Mouse (Mus musculus) midbrain, embryonic 12.5 days (tissue): Measurements from ENCODE around the gene Ttc9b. TPM values are rescaled to one million over a fixed set of nuclear protein-coding genes. Genes with fewer than 3 reads are reported as not detected.

Experiments used
- ATAC-seq: fragments of 200-750 bp; cut with Nextera tagmentation; 2 replicates; pipeline ENCODE4 v1.8.0; 2017; ENCODE audit warnings: low read depth, moderate TSS enrichment, moderate library complexity; ENCODE audit not compliant: low FRiP score
- H3K27ac ChIP-seq: fragments of 300-500 bp; sonication (generic); replicated peaks from 2 replicates; pipeline ENCODE4 v1.5.1; 2016; ENCODE audit warnings: mild to moderate bottlenecking
- H3K27me3 ChIP-seq: fragments of 300-500 bp; sonication (generic); 2 replicates; pipeline ENCODE4 v1.6.1; 2016; ENCODE audit warnings: mild to moderate bottlenecking
- H3K36me3 ChIP-seq: fragments of 300-500 bp; sonication (generic); 2 replicates; pipeline ENCODE4 v1.6.1; 2016
- H3K4me1 ChIP-seq: fragments of 300-500 bp; sonication (generic); 2 replicates; pipeline ENCODE4 v1.6.1; 2016
- H3K4me2 ChIP-seq: fragments of 300-500 bp; sonication (generic); replicated peaks from 2 replicates; pipeline ENCODE4 v1.6.1; 2016; ENCODE audit warnings: mild to moderate bottlenecking, moderate library complexity
- H3K4me3 ChIP-seq: fragments of 300-500 bp; sonication (generic); 2 replicates; pipeline ENCODE4 v1.5.1; 2016; ENCODE audit warnings: mild to moderate bottlenecking
- H3K9ac ChIP-seq: fragments of 300-500 bp; sonication (generic); replicated peaks from 2 replicates; pipeline ENCODE4 v1.6.1; 2016; ENCODE audit warnings: mild to moderate bottlenecking, moderate library complexity
- H3K9me3 ChIP-seq: fragments of 300-500 bp; sonication (generic); 2 replicates; pipeline ENCODE4 v1.6.1; 2016; ENCODE audit warnings: mild to moderate bottlenecking
- WGBS: fragments of 180-500 bp; shearing (Covaris S2); methylation state at CpG from one replicate; pipeline ENCODE4 v1.1.7; 2016; 5-methylcytosine and 5-hydroxymethylcytosine counted together
- polyA plus RNA-seq: library from polyadenylated mRNA; unstranded; fragments of >200 nt; fragmentation: Nextera tagmentation; extraction: Ambion mirVana; gene quantifications from 2 replicates; pipeline ENCODE4 v1.2.1, GENCODE M21; 2016

Gene Ttc9b
- polyA plus RNA-seq: 18.1 and 19.4 TPM in 2 replicates

DNA sequence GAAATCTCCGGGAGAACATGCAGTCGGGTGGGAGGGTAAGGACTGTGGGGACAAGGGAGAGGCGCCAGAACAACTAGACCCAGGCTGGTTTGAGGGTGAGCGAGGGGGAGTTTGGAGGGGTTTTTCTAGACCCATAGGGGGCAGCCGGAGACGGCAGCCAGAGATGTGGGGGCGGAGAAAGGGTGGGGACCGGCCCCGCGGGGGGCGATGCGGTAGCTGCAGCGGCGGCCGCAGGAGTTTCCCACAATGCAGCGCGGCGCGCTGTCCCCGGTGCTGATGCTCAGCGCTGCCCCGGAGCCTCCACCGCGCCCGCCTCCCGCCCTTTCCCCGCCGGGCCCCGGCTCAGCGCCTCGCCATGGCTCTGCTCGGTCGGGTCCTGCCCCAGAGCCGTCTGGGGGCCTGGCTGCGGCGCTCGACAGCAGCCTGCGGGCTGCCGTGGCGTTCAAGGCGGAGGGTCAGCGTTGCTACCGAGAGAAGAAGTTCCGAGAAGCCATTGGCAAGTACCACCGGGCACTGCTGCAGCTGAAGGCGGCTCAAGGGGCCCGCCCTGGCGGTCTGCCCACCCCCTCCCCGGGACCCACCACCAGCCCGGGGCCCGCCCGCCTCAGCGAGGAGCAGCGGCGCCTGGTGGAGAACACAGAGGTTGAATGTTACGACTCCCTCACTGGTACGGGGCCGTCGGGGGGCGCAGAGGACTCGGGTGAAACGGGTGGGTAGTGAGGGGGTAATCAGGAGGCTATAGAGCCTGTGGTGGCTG is at the start of gene Ttc9b:
Gene Ttc9b (plus strand): TSS at position 235 of the 757 bp plus-strand sequence.
- Histone ChIP-seq H3K27ac (peak within 1 kb of the TSS; percentile 86), H3K36me3 (peaks cover 31% of the 10 kb centered on the region), H3K27me3 (peaks cover 58% of the 10 kb centered on the region), H3K4me1 (peaks cover 8% of the 10 kb centered on the region; the same call in 1 of the 2 replicates), H3K9ac (peak within 1 kb of the TSS; percentile 73), H3K4me3 (peak within 1 kb of the TSS; percentile 64), H3K9me3 (no peaks in the 10 kb centered on the region), H3K4me2 (peak within 1 kb of the TSS; percentile 85)
- peak; percentile 88 for ATAC-seq
- WGBS: 1% methylated on average over 54 of the region's 62 CpGs

DNA sequence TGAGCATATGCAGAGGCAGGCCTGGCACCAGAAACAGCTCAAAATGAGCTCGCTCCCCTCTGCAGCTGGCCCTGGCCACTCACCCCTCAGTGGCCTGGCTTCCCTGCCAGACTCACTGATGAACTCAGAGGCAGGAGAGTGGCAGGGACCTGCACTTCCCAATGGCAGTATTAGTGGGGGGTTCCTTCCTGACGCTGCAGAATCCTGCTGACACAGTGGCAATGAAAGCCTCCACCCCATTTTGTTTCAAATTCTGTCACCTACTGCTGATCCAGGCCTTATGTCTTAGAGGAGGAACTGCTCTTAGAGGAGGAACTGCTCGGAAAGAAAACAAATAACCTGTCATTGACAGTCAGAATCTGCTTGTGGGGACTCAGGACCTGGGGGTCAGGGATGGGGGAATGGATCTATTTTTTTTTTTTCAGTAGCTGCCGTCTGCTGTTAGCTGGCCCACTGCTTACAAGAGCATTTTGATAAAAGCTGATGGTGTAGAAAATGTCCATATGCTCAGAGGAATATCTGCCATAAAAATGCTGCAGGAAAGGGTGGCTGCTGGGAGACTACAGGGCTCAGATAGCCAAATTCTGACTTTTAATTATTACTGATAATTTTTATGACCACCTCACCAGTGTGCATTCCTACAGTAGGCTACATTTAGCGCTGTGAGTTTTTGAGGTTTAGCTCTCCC is 48.9 kb upstream of the Ttc9b start:
- Histone ChIP-seq H3K36me3 (peaks cover 12% of the 10 kb centered on the region), H3K9ac (no peak overlapping the region), H3K9me3 (no peaks in the 10 kb centered on the region), H3K27ac (no peak overlapping the region), H3K4me2 (no peak overlapping the region), H3K4me1 (peaks cover 13% of the 10 kb centered on the region; the same call in 1 of the 2 replicates), H3K4me3 (no peak overlapping the region), H3K27me3 (no peaks in the 10 kb centered on the region)
- ATAC-seq: no peak
- WGBS: 57% methylated on average over 5 of the region's 5 CpGs

- Histone ChIP-seq H3K9ac (0 out of 2 replicates have a peak overlapping the region, but pooled peaks have one; percentile 15), H3K27me3 (no peaks in the 10 kb centered on the region), H3K27ac (no peak overlapping the region), H3K36me3 (peaks cover 21% of the 10 kb centered on the region), H3K9me3 (no peaks in the 10 kb centered on the region), H3K4me1 (peaks cover 13% of the 10 kb centered on the region; the same call in 1 of the 2 replicates), H3K4me2 (no peak overlapping the region), H3K4me3 (no peak overlapping the region)
- 84% methylated on average over 9 of the region's 9 CpGs for whole genome bisulfite sequencing
- ATAC-seq: no peak
Measured at GRCm38 (mm10) chr7:27605499-27606285, 48.0 kb upstream of the Ttc9b start.

GRCm38 (mm10) chr7:27606481-27607254 is 47.0 kb upstream of the Ttc9b start:
- Histone ChIP-seq H3K4me1 (peaks cover 9% of the 10 kb centered on the region; the same call in 1 of the 2 replicates), H3K9me3 (no peaks in the 10 kb centered on the region), H3K27ac (no peak overlapping the region), H3K36me3 (peaks cover 27% of the 10 kb centered on the region), H3K9ac (no peak overlapping the region), H3K27me3 (no peaks in the 10 kb centered on the region), H3K4me3 (no peak overlapping the region), H3K4me2 (no peak overlapping the region)
- no peak for ATAC-seq
- WGBS: 74% methylated on average over 10 of the region's 10 CpGs

- H3K9me3 ChIP-seq: no peaks in the 10 kb centered on the region
- 84% methylated on average over 5 of the region's 5 CpGs for WGBS
- H3K36me3 ChIP-seq: peaks cover 27% of the 10 kb centered on the region
- no peak overlapping the region for H3K4me2 ChIP-seq
- peaks cover 9% of the 10 kb centered on the region; the same call in 1 of the 2 replicates for H3K4me1 ChIP-seq
- no peak for ATAC-seq
- H3K27ac ChIP-seq: no peak overlapping the region
- H3K4me3 ChIP-seq: no peak overlapping the region
- no peak overlapping the region for H3K9ac ChIP-seq
- H3K27me3 ChIP-seq: no peaks in the 10 kb centered on the region
Measured at GRCm38 (mm10) chr7:27607580-27607979, 46.1 kb upstream of the Ttc9b start.

DNA sequence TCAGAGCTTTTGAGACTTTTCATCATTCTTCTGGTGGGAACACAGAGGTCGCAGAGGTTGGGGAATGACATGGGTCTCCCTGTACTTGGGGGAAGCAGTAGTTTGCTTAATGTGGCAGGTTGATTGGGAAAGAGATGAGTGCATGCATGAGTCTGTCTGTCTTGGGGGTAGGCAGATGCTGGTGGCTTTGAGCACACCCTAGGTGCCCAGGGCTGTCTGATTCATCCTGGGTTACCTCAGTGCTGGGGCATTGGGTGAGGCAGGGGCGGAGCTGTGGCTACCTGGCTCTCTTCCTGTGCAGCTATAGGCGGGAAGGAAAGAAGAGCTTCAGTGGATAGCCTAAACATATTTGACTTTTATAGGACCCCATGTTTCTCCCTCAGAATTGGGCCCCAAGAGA is 45.6 kb upstream of the Ttc9b start:
- H3K36me3 ChIP-seq: peaks cover 27% of the 10 kb centered on the region
- peaks cover 13% of the 10 kb centered on the region for H3K4me1 ChIP-seq
- no peak for ATAC-seq
- H3K27me3 ChIP-seq: no peaks in the 10 kb centered on the region
- WGBS: 90% methylated on average over 3 of the region's 3 CpGs
- no peak overlapping the region for H3K4me3 ChIP-seq
- no peaks in the 10 kb centered on the region for H3K9me3 ChIP-seq
- H3K27ac ChIP-seq: no peak overlapping the region
- no peak overlapping the region for H3K4me2 ChIP-seq
- no peak overlapping the region for H3K9ac ChIP-seq

GRCm38 (mm10) chr7:27609285-27609684 is 44.4 kb upstream of the Ttc9b start:
- H3K27me3 ChIP-seq: no peaks in the 10 kb centered on the region
- no peak overlapping the region for H3K4me3 ChIP-seq
- H3K9ac ChIP-seq: no peak overlapping the region
- ATAC-seq: no peak
- no peaks in the 10 kb centered on the region for H3K9me3 ChIP-seq
- peaks cover 27% of the 10 kb centered on the region for H3K36me3 ChIP-seq
- H3K4me1 ChIP-seq: peaks cover 24% of the 10 kb centered on the region
- H3K4me2 ChIP-seq: no peak overlapping the region
- H3K27ac ChIP-seq: no peak overlapping the region
- 93% methylated on average over 4 of the region's 4 CpGs for WGBS

- Histone ChIP-seq H3K4me3 (no peak overlapping the region), H3K27ac (no peak overlapping the region), H3K36me3 (peaks cover 27% of the 10 kb centered on the region), H3K4me2 (no peak overlapping the region), H3K9me3 (no peaks in the 10 kb centered on the region), H3K9ac (no peak overlapping the region), H3K4me1 (peaks cover 28% of the 10 kb centered on the region), H3K27me3 (no peaks in the 10 kb centered on the region)
- no peak for ATAC-seq
- 75% methylated on average over 2 of the region's 2 CpGs for WGBS
Measured at GRCm38 (mm10) chr7:27609688-27610087, 44.0 kb upstream of the Ttc9b start.

GRCm38 (mm10) chr7:27610370-27610769 is 43.3 kb upstream of the Ttc9b start:
- ATAC-seq: no peak
- Histone ChIP-seq H3K4me2 (no peak overlapping the region), H3K9me3 (no peaks in the 10 kb centered on the region), H3K36me3 (peaks cover 27% of the 10 kb centered on the region), H3K4me1 (peaks cover 32% of the 10 kb centered on the region), H3K27me3 (no peaks in the 10 kb centered on the region), H3K27ac (no peak overlapping the region), H3K9ac (no peak overlapping the region), H3K4me3 (no peak overlapping the region)
- 95% methylated on average over 3 of the region's 3 CpGs for WGBS

DNA sequence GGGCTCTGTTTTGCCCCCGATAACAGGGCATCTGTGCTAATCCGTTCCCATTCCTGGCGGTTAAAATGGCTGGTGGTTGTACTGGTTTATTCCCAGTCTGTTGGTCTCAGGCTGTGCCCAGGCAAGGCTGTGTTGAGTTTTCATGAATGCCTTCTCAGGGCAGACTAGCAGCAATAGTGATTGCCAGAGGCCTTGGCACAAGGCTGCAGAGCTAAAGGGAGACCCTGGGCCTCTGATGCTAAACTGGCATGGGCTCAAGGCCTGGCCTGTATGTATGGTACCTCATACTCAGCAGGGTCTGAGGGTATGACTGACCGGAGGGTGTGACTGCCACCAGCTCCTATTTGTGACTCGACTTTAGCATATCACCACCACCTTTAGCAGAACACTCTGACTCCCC is 42.8 kb upstream of the Ttc9b start:
- Histone ChIP-seq H3K9ac (no peak overlapping the region), H3K4me2 (no peak overlapping the region), H3K4me1 (peaks cover 32% of the 10 kb centered on the region), H3K9me3 (no peaks in the 10 kb centered on the region), H3K36me3 (peaks cover 30% of the 10 kb centered on the region), H3K4me3 (no peak overlapping the region), H3K27ac (no peak overlapping the region), H3K27me3 (no peaks in the 10 kb centered on the region)
- ATAC-seq: no peak
- WGBS: 93% methylated on average over 5 of the region's 5 CpGs

DNA sequence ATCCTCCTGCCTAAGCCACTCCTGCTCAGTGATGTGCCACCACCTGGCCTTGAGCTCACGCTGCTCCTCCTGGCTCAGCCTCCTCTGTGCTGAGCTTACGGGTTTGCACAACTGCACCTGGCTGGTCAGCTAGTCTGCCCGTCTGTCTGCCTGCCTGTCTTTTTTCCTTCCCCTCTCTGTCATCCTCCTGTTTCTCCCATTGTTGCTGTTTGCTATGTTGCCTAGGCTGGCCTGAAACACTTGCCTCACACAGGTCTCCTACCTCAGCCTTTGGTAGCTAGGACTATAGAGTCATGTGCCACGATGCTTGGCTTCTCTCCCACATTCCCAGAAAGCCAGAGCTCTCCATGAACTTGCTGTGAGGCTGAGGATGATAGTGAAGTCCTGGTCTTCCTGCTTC is 40.8 kb upstream of the Ttc9b start:
- Histone ChIP-seq H3K9me3 (no peaks in the 10 kb centered on the region), H3K27ac (peak overlapping the region; percentile 68), H3K9ac (no peak overlapping the region), H3K36me3 (peaks cover 51% of the 10 kb centered on the region), H3K4me3 (no peak overlapping the region), H3K27me3 (no peaks in the 10 kb centered on the region), H3K4me1 (peaks cover 23% of the 10 kb centered on the region), H3K4me2 (no peak overlapping the region)
- 84% methylated on average over 4 of the region's 4 CpGs for WGBS
- ATAC-seq: no peak
